Mouse (Mus musculus) neural tube, embryonic 11.5 days (tissue): ENCODE measurements around the gene Prdx5. TPM values are rescaled to one million over a fixed set of nuclear protein-coding genes. Genes with fewer than 3 reads are reported as not detected.

Experiments used
- ATAC-seq: fragments of 200-750 bp; cut with Nextera tagmentation; 2 replicates; pipeline ENCODE4 v1.8.0; 2017; ENCODE audit warnings: moderate number of reproducible peaks, mild to moderate bottlenecking, moderate TSS enrichment, moderate library complexity; ENCODE audit not compliant: insufficient read depth, low FRiP score, low TSS enrichment
- DNase-seq: peaks from one replicate; pipeline ENCODE4 v3.0.0-alpha.2; 2015; ENCODE audit warnings: low spot score
- H3K27ac ChIP-seq: fragments of 300-500 bp; sonication (generic); 2 replicates; pipeline ENCODE4 v1.5.1; 2014; ENCODE audit warnings: low read depth, mild to moderate bottlenecking, low read length
- H3K27me3 ChIP-seq: fragments of 300-500 bp; sonication (generic); 2 replicates; pipeline ENCODE4 v1.6.1; 2014; ENCODE audit warnings: mild to moderate bottlenecking, low read length, mixed read lengths; ENCODE audit not compliant: control insufficient read depth, insufficient read depth
- H3K36me3 ChIP-seq: fragments of 300-500 bp; sonication (generic); 2 replicates; pipeline ENCODE4 v1.6.1; 2014; ENCODE audit warnings: mild to moderate bottlenecking, low read length, moderate library complexity, mixed read lengths; ENCODE audit not compliant: control insufficient read depth, insufficient read depth
- H3K4me1 ChIP-seq: fragments of 300-500 bp; sonication (generic); 2 replicates; pipeline ENCODE4 v1.6.1; 2014; ENCODE audit warnings: low read length, mixed read lengths; ENCODE audit not compliant: control insufficient read depth, insufficient read depth
- H3K4me2 ChIP-seq: fragments of 300-500 bp; sonication (generic); 2 replicates; pipeline ENCODE4 v1.6.1; 2014; ENCODE audit warnings: low read depth, mild to moderate bottlenecking, moderate library complexity
- H3K4me3 ChIP-seq: fragments of 300-500 bp; sonication (generic); 2 replicates; pipeline ENCODE4 v1.5.1; 2014; ENCODE audit warnings: low read depth, low read length
- H3K9ac ChIP-seq: fragments of 300-500 bp; sonication (generic); 2 replicates; pipeline ENCODE4 v1.6.1; 2014; ENCODE audit warnings: mild to moderate bottlenecking, low read length
- H3K9me3 ChIP-seq: fragments of 300-500 bp; sonication (generic); 2 replicates; pipeline ENCODE4 v1.6.1; 2016; ENCODE audit warnings: low read length; ENCODE audit not compliant: control insufficient read depth
- WGBS: fragments of 180-500 bp; shearing (Covaris S2); extraction: QIAGEN DNeasy Blood & Tissue Kit; methylation state at CpG from one replicate; pipeline ENCODE4 v1.1.7; 2014; 5-methylcytosine and 5-hydroxymethylcytosine counted together
- polyA plus RNA-seq: library from polyadenylated mRNA; unstranded; fragments of >200 nt; fragmentation: Nextera tagmentation; extraction: Ambion mirVana; gene quantifications from 2 replicates; pipeline ENCODE4 v1.2.1, GENCODE M21; 2014

Gene Prdx5
- polyA plus RNA-seq, 1 experiment from 2014 or later = 110 TPM

DNA sequence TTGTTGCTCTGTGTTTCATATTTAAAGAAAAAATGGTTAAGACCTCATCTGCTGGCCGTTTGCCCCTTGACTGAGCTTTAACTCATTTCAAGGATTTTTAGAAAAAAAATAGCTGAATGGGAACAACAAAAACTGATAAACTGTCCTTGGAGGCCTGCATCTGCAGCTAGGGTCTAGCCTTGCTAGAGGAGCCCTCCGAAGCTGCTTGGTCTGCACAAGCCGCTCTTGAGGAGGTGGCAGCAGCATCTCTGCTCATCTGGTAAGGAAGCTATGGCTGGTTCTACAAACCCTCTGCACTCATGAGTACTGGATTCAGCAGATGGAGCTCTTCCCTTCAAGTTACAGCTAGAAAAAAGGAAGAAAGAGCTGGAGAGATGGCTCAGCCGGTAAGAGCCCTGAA is 31.9 kb downstream of the Prdx5 start:
- no peak for ATAC-seq
- H3K9me3 ChIP-seq = no peaks in the 10 kb centered on the region
- H3K27ac ChIP-seq = no peak overlapping the region
- 86% methylated on average over 4 of the region's 4 CpGs for WGBS
- H3K4me3 ChIP-seq = no peak overlapping the region
- H3K27me3 ChIP-seq = no peaks in the 10 kb centered on the region
- no peak overlapping the region for H3K4me2 ChIP-seq
- H3K4me1 ChIP-seq = no peaks in the 10 kb centered on the region
- no peaks in the 10 kb centered on the region for H3K36me3 ChIP-seq
- no peak for DNase-seq
- no peak overlapping the region for H3K9ac ChIP-seq

DNA sequence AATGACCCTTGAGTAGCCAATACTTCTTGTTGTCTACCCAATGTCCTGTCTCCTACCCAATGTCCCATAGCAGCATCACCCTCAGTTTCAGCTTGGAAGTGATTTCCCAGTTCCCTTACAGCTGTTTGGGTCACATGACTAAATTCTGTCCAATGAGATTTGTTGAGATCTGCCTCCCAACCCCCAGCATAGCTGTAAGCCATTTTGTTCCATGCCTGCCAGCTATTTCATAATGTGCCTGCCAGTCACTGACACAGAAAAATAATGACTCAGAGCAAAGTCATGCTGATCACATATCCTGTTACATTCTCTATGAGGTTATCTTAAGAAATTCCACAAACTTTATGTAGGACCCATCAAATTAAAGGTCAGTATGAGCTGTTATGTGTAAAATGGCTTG is 33.1 kb downstream of the Prdx5 start:
- ATAC-seq (no peak), DNase-seq (no peak)
- no peaks in the 10 kb centered on the region for H3K27me3 ChIP-seq
- no peaks in the 10 kb centered on the region for H3K36me3 ChIP-seq
- H3K4me3 ChIP-seq = no peak overlapping the region
- H3K4me1 ChIP-seq = no peaks in the 10 kb centered on the region
- H3K27ac ChIP-seq = no peak overlapping the region
- H3K9ac ChIP-seq = no peak overlapping the region
- H3K9me3 ChIP-seq = no peaks in the 10 kb centered on the region
- no peak overlapping the region for H3K4me2 ChIP-seq

DNA sequence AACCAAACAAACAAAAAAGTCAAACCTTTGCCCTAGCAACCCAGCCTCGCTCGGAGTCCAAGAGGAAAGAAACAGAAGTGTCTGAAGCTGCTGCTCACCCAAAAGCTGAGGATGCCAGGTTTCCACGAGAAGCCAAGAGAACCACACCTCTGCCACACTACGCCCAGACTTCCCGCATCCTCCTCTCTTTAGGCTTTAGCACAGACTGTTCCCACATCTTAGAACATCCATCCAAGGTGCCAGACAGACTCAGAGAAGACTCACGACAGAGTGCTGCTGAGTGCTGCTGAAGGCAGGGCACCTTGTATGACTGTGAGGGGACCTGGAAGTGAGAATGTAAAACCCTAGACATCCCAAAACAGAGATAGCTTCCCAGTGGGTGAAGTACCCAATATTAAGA is 34.1 kb downstream of the Prdx5 start:
- ATAC-seq (no peak), DNase-seq (no peak)
- no peaks in the 10 kb centered on the region for H3K9me3 ChIP-seq
- WGBS = 87% methylated on average over 6 of the region's 6 CpGs
- H3K4me3 ChIP-seq = no peak overlapping the region
- no peak overlapping the region for H3K9ac ChIP-seq
- no peaks in the 10 kb centered on the region for H3K27me3 ChIP-seq
- no peak overlapping the region for H3K27ac ChIP-seq
- no peak overlapping the region for H3K4me2 ChIP-seq
- H3K4me1 ChIP-seq = no peaks in the 10 kb centered on the region
- no peaks in the 10 kb centered on the region for H3K36me3 ChIP-seq

DNA sequence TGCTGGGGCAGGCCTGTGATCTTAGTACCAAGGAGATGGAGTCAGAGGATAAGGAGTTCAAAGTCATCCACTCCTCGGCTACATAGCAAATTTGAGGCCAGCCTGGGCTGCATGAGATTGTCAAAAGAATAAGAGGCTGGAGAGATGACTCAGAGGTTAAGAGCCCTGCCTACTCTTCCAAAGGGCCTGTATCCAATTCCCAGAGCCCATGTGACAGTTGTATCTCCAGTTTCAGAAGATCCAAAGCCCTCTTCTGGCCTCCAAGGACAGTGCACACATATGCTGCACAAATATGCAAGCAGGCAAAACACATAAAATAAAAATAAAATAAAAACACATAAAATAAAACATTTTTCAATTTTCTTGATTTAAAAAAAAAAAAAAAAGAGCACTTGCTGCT is 35.6 kb downstream of the Prdx5 start:
- Histone ChIP-seq H3K27ac (no peak overlapping the region), H3K27me3 (no peaks in the 10 kb centered on the region), H3K9me3 (no peaks in the 10 kb centered on the region), H3K4me3 (no peak overlapping the region), H3K36me3 (no peaks in the 10 kb centered on the region), H3K4me1 (no peaks in the 10 kb centered on the region), H3K9ac (no peak overlapping the region), H3K4me2 (no peak overlapping the region)
- 74% methylated on average over 1 of the region's 1 CpGs for WGBS
- DNase-seq (no peak), ATAC-seq (no peak)

DNA sequence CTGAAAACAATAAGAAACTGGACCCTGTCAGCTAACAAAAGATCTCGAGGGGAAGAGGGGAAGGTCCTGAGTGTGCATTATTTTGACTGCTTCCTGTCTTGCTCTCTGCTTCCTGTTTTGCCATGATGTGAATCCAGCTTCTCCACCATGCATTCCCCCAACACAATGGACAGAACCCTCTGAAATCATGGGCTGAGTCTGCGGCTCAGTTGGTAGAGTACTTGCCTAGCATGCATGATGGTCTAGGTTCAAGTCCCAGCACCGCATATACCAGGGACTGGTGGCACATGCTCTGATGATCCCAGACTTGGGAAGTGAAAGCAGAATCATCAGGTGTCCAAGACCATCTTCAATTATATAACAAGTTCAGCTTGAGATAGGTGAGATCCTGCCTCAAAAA is 37.2 kb downstream of the Prdx5 start:
- H3K4me1 ChIP-seq = no peaks in the 10 kb centered on the region
- H3K27ac ChIP-seq = no peak overlapping the region
- no peaks in the 10 kb centered on the region for H3K36me3 ChIP-seq
- H3K4me2 ChIP-seq = no peak overlapping the region
- DNase-seq (no peak), ATAC-seq (no peak)
- WGBS = 83% methylated on average over 3 of the region's 3 CpGs
- no peaks in the 10 kb centered on the region for H3K27me3 ChIP-seq
- no peak overlapping the region for H3K4me3 ChIP-seq
- H3K9ac ChIP-seq = no peak overlapping the region
- no peaks in the 10 kb centered on the region for H3K9me3 ChIP-seq

DNA sequence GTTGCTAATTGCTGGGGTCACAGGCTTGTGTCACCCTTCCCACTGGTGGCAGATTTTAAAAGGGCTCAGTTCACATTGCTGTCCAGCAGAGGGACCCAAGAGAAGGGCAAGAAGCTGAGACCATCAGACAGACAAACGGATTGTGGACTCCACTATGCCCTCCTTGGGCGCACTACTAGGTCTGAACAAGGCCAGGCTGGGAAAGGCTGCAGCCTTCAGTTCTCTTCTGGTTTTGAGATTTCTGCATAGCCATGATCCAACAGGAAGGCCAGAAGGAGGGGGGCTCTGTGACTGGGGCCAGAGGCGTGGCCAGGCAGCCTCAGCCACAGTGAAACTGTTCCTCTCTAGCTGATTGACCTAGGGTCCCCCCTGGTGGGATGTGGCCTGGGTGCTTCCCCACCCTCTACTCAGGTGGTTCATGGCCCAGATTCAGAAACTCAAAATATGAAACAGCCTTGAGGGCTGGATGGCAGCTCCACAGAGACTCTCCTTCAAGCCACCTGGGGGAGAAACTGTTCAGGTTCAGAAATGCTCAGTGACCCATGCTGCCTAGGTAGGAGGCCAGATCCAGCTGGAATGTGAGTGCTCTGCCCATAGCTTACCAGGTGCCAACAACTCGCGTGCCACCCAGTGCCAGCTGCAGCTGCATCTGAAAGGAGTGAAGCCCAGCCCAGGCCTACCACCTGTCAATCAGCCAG is 38.2 kb downstream of the Prdx5 start:
- ATAC-seq (no peak), DNase-seq (no peak)
- 66% methylated on average over 5 of the region's 5 CpGs for WGBS
- Histone ChIP-seq H3K4me1 (no peaks in the 10 kb centered on the region), H3K4me2 (no peak overlapping the region), H3K27ac (no peak overlapping the region), H3K36me3 (no peaks in the 10 kb centered on the region), H3K4me3 (no peak overlapping the region), H3K9ac (no peak overlapping the region), H3K27me3 (no peaks in the 10 kb centered on the region), H3K9me3 (no peaks in the 10 kb centered on the region)

DNA sequence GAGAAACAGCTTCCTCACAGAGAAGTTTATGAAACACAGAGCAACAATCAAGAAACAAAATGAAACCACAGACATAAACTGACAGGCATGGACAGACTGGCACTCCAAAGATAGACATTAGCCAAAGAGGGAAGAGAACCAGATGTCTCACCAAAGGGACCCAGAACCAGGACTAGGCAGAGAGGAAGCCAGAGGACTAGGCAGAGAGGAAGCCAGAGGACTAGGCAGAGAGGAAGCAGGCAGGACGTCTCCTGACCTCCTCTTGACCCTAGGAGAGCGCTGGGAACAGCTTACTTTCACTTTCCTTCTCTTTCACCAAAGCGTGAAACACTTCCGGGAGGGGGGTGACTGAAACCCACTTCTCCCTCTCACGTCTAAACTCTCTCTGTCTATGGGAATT is 40.6 kb downstream of the Prdx5 start:
- Histone ChIP-seq H3K36me3 (no peaks in the 10 kb centered on the region), H3K4me1 (no peaks in the 10 kb centered on the region), H3K4me2 (peak overlapping the region; percentile 20; the same call in 1 of the 2 replicates), H3K27ac (no peak overlapping the region), H3K9ac (0 out of 2 replicates have a peak overlapping the region, but pooled peaks have one; percentile 1), H3K4me3 (no peak overlapping the region), H3K9me3 (no peaks in the 10 kb centered on the region), H3K27me3 (no peaks in the 10 kb centered on the region)
- ATAC-seq = no peak
- no peak for DNase-seq
- 2% methylated on average over 5 of the region's 5 CpGs for WGBS

DNA sequence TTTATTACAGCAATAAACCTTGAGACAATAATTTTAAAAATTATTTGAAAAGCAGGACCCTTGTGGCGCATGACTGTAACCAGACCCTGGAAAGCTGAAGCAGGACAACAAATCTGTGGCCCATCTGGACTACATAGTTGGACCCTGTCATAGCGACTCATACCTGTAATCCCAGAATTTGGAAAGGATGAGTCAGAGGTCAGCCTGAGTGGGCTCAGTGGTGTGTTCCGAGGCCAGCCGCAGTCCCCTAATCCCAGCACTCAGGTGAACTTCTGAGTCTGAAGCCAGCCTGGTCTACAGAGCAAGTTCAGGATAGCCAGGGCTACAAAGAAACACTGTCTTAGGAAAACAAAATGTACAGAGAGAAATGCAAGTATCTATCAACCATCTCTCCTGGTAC is 48.5 kb downstream of the Prdx5 start:
- Histone ChIP-seq H3K4me2 (no peak overlapping the region), H3K4me3 (no peak overlapping the region), H3K27me3 (no peaks in the 10 kb centered on the region), H3K9ac (no peak overlapping the region), H3K9me3 (no peaks in the 10 kb centered on the region), H3K4me1 (peaks cover 2% of the 10 kb centered on the region; the same call in 1 of the 2 replicates), H3K36me3 (no peaks in the 10 kb centered on the region), H3K27ac (no peak overlapping the region)
- DNase-seq = no peak
- WGBS = 89% methylated on average over 4 of the region's 4 CpGs
- ATAC-seq = no peak

DNA sequence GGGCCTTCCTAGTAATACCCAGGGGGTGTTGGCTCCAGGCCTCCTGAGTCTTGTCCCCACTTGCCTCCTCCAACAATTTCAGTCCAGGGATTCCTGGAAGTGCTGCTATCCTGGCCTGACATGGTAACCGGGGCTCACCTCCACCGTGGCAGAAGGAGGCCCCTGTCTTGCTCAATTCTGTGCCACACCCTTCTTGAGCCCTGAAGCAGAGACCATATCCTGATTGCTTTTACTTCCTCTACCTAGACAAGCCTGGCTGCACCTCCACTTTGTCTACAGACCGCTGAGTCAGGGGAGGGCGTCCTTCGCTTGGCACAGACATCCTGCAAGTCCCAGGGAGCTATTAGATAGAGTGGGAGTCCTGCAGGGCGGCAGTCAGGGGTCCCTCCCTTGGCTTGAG is 49.2 kb downstream of the Prdx5 start:
- Histone ChIP-seq H3K36me3 (no peaks in the 10 kb centered on the region), H3K4me1 (peaks cover 9% of the 10 kb centered on the region), H3K4me3 (no peak overlapping the region), H3K27ac (no peak overlapping the region), H3K9me3 (no peaks in the 10 kb centered on the region), H3K27me3 (no peaks in the 10 kb centered on the region), H3K9ac (no peak overlapping the region), H3K4me2 (no peak overlapping the region)
- no peak for ATAC-seq
- DNase-seq = no peak
- 80% methylated on average over 6 of the region's 6 CpGs for WGBS
